Mouse (Mus musculus) lung, adult 2 months (tissue): ENCODE results near the gene Raf1.

Experiments
- CTCF ChIP-seq: fragments of 200-500 bp; IDR thresholded peaks from 2 replicates; pipeline ENCODE4 v1.5.1; 2011; ENCODE audit warnings: mild to moderate bottlenecking, low read length, control low read depth; ENCODE audit not compliant: insufficient read depth
- POLR2A ChIP-seq: fragments of 200-500 bp; IDR thresholded peaks from 2 replicates; pipeline ENCODE4 v1.6.1; 2011; ENCODE audit warnings: low read depth, mild to moderate bottlenecking, control low read depth, low read length, borderline replicate concordance; ENCODE audit errors: extremely low read depth

DNA sequence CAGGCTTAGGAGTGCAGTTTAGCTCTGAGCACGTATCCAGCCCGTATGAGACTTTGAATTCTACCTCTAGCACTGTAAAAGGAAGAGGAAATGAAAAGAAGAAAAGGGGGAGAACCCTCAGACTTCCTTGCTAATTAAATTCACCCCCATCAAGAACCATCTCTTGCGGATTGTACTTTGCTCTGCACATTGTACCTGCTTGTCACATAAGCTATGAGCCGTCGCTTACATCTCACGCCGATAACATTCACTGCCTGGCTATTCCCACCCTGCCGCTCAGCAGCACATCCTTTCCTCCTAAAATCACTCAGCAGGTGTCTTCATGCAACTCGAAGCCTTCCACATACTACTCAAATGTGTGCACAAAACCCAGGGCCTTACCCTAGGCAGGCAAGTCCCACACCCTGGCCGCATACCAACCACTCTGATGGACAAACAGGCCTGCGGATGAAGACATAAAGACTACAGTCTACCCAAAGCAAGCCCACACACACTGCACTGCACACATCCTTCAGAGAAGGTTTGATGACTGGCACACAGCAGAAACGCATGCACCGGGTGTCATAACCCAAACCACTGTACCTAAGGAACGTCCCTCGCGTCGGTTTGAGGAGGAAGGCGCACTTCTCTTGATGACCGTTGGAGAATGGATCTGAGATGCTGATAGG is 84.6 kb downstream of the Raf1 start:
- TF ChIP-seq POLR2A (no peak), CTCF (no peak)
